Mouse (Mus musculus): ENCODE data around the gene Nek3. TPM values are rescaled to one million over a fixed set of nuclear protein-coding genes. Genes with fewer than 3 reads are reported as not detected.

The Nek3 gene
- polyA plus RNA-seq, 1 experiment from 2014 or later: 8.8 TPM

Other genes with a start within 250 kb of the Nek3 start
- gene Defb15, start 233.7 kb downstream of the Nek3 start, polyA plus RNA-seq (2016; fragmentation: Nextera tagmentation; extraction: Ambion mirVana): not detected in 2 replicates
- gene Defb35, start 228.1 kb downstream of the Nek3 start, polyA plus RNA-seq (2016; fragmentation: Nextera tagmentation; extraction: Ambion mirVana): not detected in 2 replicates
- gene Defb13, start 219.7 kb downstream of the Nek3 start, polyA plus RNA-seq (2016; fragmentation: Nextera tagmentation; extraction: Ambion mirVana): not detected in 2 replicates
- not detected in 2 replicates for gene Fam90a1a, start 207.7 kb downstream of the Nek3 start, polyA plus RNA-seq (2016; fragmentation: Nextera tagmentation; extraction: Ambion mirVana)
- not detected in 2 replicates for gene Ccdc70, start 196.7 kb downstream of the Nek3 start, polyA plus RNA-seq (2016; fragmentation: Nextera tagmentation; extraction: Ambion mirVana)
- gene Atp7b, start 106.1 kb downstream of the Nek3 start, polyA plus RNA-seq (2016; fragmentation: Nextera tagmentation; extraction: Ambion mirVana): 1.5 and 1.7 TPM in 2 replicates
- gene Alg11, start 105.7 kb downstream of the Nek3 start, polyA plus RNA-seq (2016; fragmentation: Nextera tagmentation; extraction: Ambion mirVana): 20.9 and 30.2 TPM in 2 replicates
- not detected in 2 replicates for gene Nek5, start 41.4 kb downstream of the Nek3 start, polyA plus RNA-seq (2016; fragmentation: Nextera tagmentation; extraction: Ambion mirVana)
- gene Ckap2, start 19.4 kb upstream of the Nek3 start, polyA plus RNA-seq (2016; fragmentation: Nextera tagmentation; extraction: Ambion mirVana): 37.5 and 47.1 TPM in 2 replicates
- gene Vps36, start 26.4 kb upstream of the Nek3 start, polyA plus RNA-seq (2016; fragmentation: Nextera tagmentation; extraction: Ambion mirVana): 39.2 and 42.7 TPM in 2 replicates
- gene Thsd1, start 60.9 kb upstream of the Nek3 start, polyA plus RNA-seq (2016; fragmentation: Nextera tagmentation; extraction: Ambion mirVana): 10.8 and 11.5 TPM in 2 replicates
- not detected in 2 replicates for gene Tpte, start 117.0 kb upstream of the Nek3 start, polyA plus RNA-seq (2016; fragmentation: Nextera tagmentation; extraction: Ambion mirVana)
- gene Slc25a15, start 232.2 kb upstream of the Nek3 start, polyA plus RNA-seq (2016; fragmentation: Nextera tagmentation; extraction: Ambion mirVana): 11.6 and 14.2 TPM in 2 replicates
- gene Mrps31, start 244.9 kb upstream of the Nek3 start, polyA plus RNA-seq (2016; fragmentation: Nextera tagmentation; extraction: Ambion mirVana): 36.4 and 42.1 TPM in 2 replicates

Measured in neural tube, embryonic 12.5 days (tissue).